ENCODE assay signal across 8 mouse cellular contexts in genomic region chr9:122351303-122352024, GRCm38 (mm10). TPM values are rescaled to one million over a fixed set of nuclear protein-coding genes. Genes with fewer than 3 reads are reported as not detected.
DNase-seq lines count a peak whose midpoint lies in the region; ATAC-seq and TF ChIP-seq lines count a peak whose summit lies in the region.

Gene Abhd5 (plus strand): TSS chr9:122351608.

- intact Hi-C loops in heart, postnatal 36 days (cut with DNase I): loop anchor here (2.0 kb wide), 2 partner anchors 39 to 105 kb away; no protein-coding TSS in a partner anchor

- peak; percentile 97 for ATAC-seq in forebrain, embryonic 16.5 days
- peak; percentile 97 for ATAC-seq in lung, embryonic 14.5 days (ENCODE audit: insufficient read depth)

- H3K27ac ChIP-seq in ES-E14 (ENCODE audit: insufficient read depth, low read depth, low read length, poor library complexity, severe bottlenecking): no peak within 1 kb of the TSS
- H3K27ac ChIP-seq in forebrain, embryonic 16.5 days (ENCODE audit: low read length): no peak within 1 kb of the TSS; the same call in 1 of the 2 replicates
- H3K27ac ChIP-seq in layer of hippocampus, adult 2 months: peak within 1 kb of the TSS; percentile 94
- H3K27ac ChIP-seq in lung, embryonic 14.5 days (ENCODE audit: low read depth): peak within 1 kb of the TSS; percentile 24; the same call in 1 of the 2 replicates
- peak within 1 kb of the TSS; percentile 94 for H3K27ac ChIP-seq in olfactory bulb, adult 2 months (ENCODE audit: insufficient read depth, low read depth, low read length)
- H3K27ac ChIP-seq in thymus, adult 2 months (ENCODE audit: control insufficient read depth, insufficient read depth, low read length): no peak within 1 kb of the TSS

- no peaks in the 10 kb centered on the region for H3K27me3 ChIP-seq in forebrain, embryonic 16.5 days (replicated peaks; ENCODE audit: control insufficient read depth, insufficient read depth, low read length)
- H3K27me3 ChIP-seq in lung, embryonic 14.5 days (ENCODE audit: insufficient read depth, low read length): no peaks in the 10 kb centered on the region
- H3K27me3 ChIP-seq in thymus, adult 2 months (ENCODE audit: control insufficient read depth, insufficient read depth, low read length): peaks cover 8% of the 10 kb centered on the region; the same call in 1 of the 2 replicates

- in situ Hi-C loops in ES-E14 (cut with MboI; ENCODE audit: low sequenced_read_pairs in 2 of 2, unreplicated experiment in 2 of 2): no loop called here

- no peaks in the 10 kb centered on the region for H3K36me3 ChIP-seq in ES-E14 (ENCODE audit: control insufficient read depth, insufficient read depth, low read length, poor library complexity, severe bottlenecking)
- H3K36me3 ChIP-seq in forebrain, embryonic 16.5 days (ENCODE audit: control insufficient read depth, insufficient read depth): no peaks in the 10 kb centered on the region
- no peaks in the 10 kb centered on the region for H3K36me3 ChIP-seq in lung, embryonic 14.5 days (ENCODE audit: insufficient read depth)
- no peaks in the 10 kb centered on the region for H3K36me3 ChIP-seq in thymus, adult 2 months (ENCODE audit: control insufficient read depth, insufficient read depth, low read length)

- no peaks in the 10 kb centered on the region for H3K9me3 ChIP-seq in ES-E14 (ENCODE audit: control insufficient read depth, insufficient read depth, low read depth, low read length)
- H3K9me3 ChIP-seq in forebrain, embryonic 16.5 days (ENCODE audit: control insufficient read depth, low read length): no peaks in the 10 kb centered on the region
- no peaks in the 10 kb centered on the region for H3K9me3 ChIP-seq in lung, embryonic 14.5 days (ENCODE audit: low read depth, low read length)

- H3K4me2 ChIP-seq in forebrain, embryonic 16.5 days (ENCODE audit: low read length): peak within 1 kb of the TSS; percentile 71
- H3K4me2 ChIP-seq in lung, embryonic 14.5 days: peak within 1 kb of the TSS; percentile 71

- peaks cover 0 to 4% of the 10 kb centered on the region in 2 experiments; a peak in 1 of 4 replicates for H3K4me1 ChIP-seq in ES-E14 (ENCODE audit: control insufficient read depth in 2 of 2, insufficient read depth in 2 of 2, low read length in 2 of 2, poor library complexity in 1 of 2)
- peaks cover 3% of the 10 kb centered on the region; the same call in 1 of the 2 replicates for H3K4me1 ChIP-seq in forebrain, embryonic 16.5 days (replicated peaks; ENCODE audit: control insufficient read depth, insufficient read depth, low read length)
- no peaks in the 10 kb centered on the region for H3K4me1 ChIP-seq in lung, embryonic 14.5 days (ENCODE audit: insufficient read depth)
- peaks cover 6% of the 10 kb centered on the region; the same call in 1 of the 2 replicates for H3K4me1 ChIP-seq in olfactory bulb, adult 2 months (ENCODE audit: control insufficient read depth, insufficient read depth, low read length)
- peaks cover 3% of the 10 kb centered on the region; the same call in 1 of the 2 replicates for H3K4me1 ChIP-seq in thymus, adult 2 months (replicated peaks; ENCODE audit: control insufficient read depth, insufficient read depth, low read length)

- TF ChIP-seq POLR2A in olfactory bulb, adult 2 months (IDR thresholded peaks at IDR 0.05; ENCODE audit: insufficient read depth, low read depth, low read length): peak; percentile 90
- peak; percentile 63 for TF ChIP-seq POLR2A in thymus, adult 2 months (IDR thresholded peaks at IDR 0.05; ENCODE audit: control insufficient read depth, extremely low read depth, insufficient read depth, low read length, poor library complexity)

- under 1% methylated on average over 82 of the region's 84 CpGs for WGBS in forebrain, embryonic 16.5 days
- WGBS in lung, embryonic 14.5 days: under 1% methylated on average over 81 of the region's 84 CpGs
- WGBS in olfactory bulb, adult 2 months: under 1% methylated on average over 82 of the region's 84 CpGs
- WGBS in thymus, adult 2 months: 2% methylated on average over 84 of the region's 84 CpGs

- DNase-seq in ES-E14 (ENCODE audit: low read depth, low spot score): peak; percentile 82
- DNase-seq in cerebellum, adult 11-12 months: peak; percentile 94
- peak; percentile 98 to 99 for DNase-seq in heart, postnatal 36 days
- DNase-seq in layer of hippocampus, adult 2 months (ENCODE audit: low spot score in 2 of 2): peak; percentile 92 to 93
- peak; percentile 97 for DNase-seq in lung, embryonic 14.5 days
- peak; percentile 83 for DNase-seq in thymus, adult 2 months

- H3K9ac ChIP-seq in ES-E14 (ENCODE audit: insufficient read depth, low read depth, low read length, poor library complexity, severe bottlenecking): peak within 1 kb of the TSS; percentile 87
- peak within 1 kb of the TSS; percentile 83 for H3K9ac ChIP-seq in forebrain, embryonic 16.5 days (replicated peaks; ENCODE audit: low read depth, low read length)
- H3K9ac ChIP-seq in lung, embryonic 14.5 days: peak within 1 kb of the TSS; percentile 82

- peak; percentile 77 for TF ChIP-seq CTCF in layer of hippocampus, adult 2 months (conservative IDR thresholded peaks at IDR 0.05)
- peak; percentile 38; the same call in 1 of the 2 replicates for TF ChIP-seq CTCF in lung, embryonic 14.5 days (IDR thresholded peaks at IDR 0.05; ENCODE audit: low read depth)
- peak; percentile 15; the same call in 1 of the 2 replicates for TF ChIP-seq CTCF in olfactory bulb, adult 2 months (IDR thresholded peaks at IDR 0.05; ENCODE audit: insufficient read depth, low read depth, low read length)
- TF ChIP-seq CTCF in thymus, adult 2 months (IDR thresholded peaks at IDR 0.05; ENCODE audit: borderline replicate concordance, control insufficient read depth, extremely low read depth, insufficient read depth, low read length, poor library complexity): peak; percentile 78; the same call in 1 of the 2 replicates

- peak within 1 kb of the TSS; percentile 52 to 77 for H3K4me3 ChIP-seq in ES-E14 (ENCODE audit: insufficient read depth in 1 of 2, low read depth in 1 of 2, low read length in 2 of 2, poor library complexity in 1 of 2, severe bottlenecking in 1 of 2)
- peak within 1 kb of the TSS; percentile 81 for H3K4me3 ChIP-seq in forebrain, embryonic 16.5 days (replicated peaks; ENCODE audit: low read length)
- H3K4me3 ChIP-seq in layer of hippocampus, adult 2 months: peak within 1 kb of the TSS; percentile 83
- H3K4me3 ChIP-seq in lung, embryonic 14.5 days (ENCODE audit: low read depth, low read length): peak within 1 kb of the TSS; percentile 75
- H3K4me3 ChIP-seq in olfactory bulb, adult 2 months (ENCODE audit: insufficient read depth, low read depth, low read length): peak within 1 kb of the TSS; percentile 60
- H3K4me3 ChIP-seq in thymus, adult 2 months (ENCODE audit: control insufficient read depth, insufficient read depth, low read length): peak within 1 kb of the TSS; percentile 66

TF ChIP-seq in ES-E14, 5 proteins besides CTCF, POLR2A, EP300 and RAD21:
- TF ChIP-seq HCFC1 (IDR thresholded peaks at IDR 0.05; ENCODE audit: borderline replicate concordance, insufficient read depth, low read length) (peak; percentile 53; the same call in 1 of the 2 replicates), MAFK (IDR thresholded peaks at IDR 0.05; ENCODE audit: insufficient read depth, low read depth, low read length) (no peak), ZC3H11A (IDR thresholded peaks at IDR 0.05; ENCODE audit: borderline replicate concordance, low read depth, low read length) (no peak), CHD2 (IDR thresholded peaks at IDR 0.05; ENCODE audit: low read depth, low read length) (no peak), ZNF384 (IDR thresholded peaks at IDR 0.05; ENCODE audit: low read depth, low read length) (no peak)

RNA-seq across cellular contexts. Expression of gene Abhd5, which starts in this region (rescaled TPM):
- 12.1 and 14.8 TPM in 2 replicates for total RNA-seq in ES-E14 (2012; rRNA removed)
- 23.0 and 27.4 TPM in 2 replicates for polyA plus RNA-seq in forebrain, embryonic 16.5 days (2015; fragmentation: Nextera tagmentation; extraction: Ambion mirVana)
- total RNA-seq in heart, postnatal 36 days (2021): 10 to 100 TPM; 57.9 to 67.5 TPM
- 10 to 100 TPM; 17.5 to 18.8 TPM for total RNA-seq in layer of hippocampus, adult 2 months (2021)
- polyA plus RNA-seq in lung, embryonic 14.5 days (2014; fragmentation: Nextera tagmentation; extraction: Ambion mirVana): 25.6 and 25.9 TPM in 2 replicates
- not detected in 2 replicates for polyA plus RNA-seq in olfactory bulb, adult 2 months (2012; ENCODE audit: insufficient read depth, insufficient read length, low replicate concordance, missing spikeins)
- polyA plus RNA-seq in thymus, adult 2 months (2012; rRNA removed): 10.2 and 12.4 TPM in 2 replicates

Comparison
In these comparisons a context has a peak if more than half of its experiments do, and no peak if none do; other contexts are left out.
1. RNA of gene Abhd5 (polyA plus RNA-seq): 25.6 to 25.9 TPM in lung, embryonic 14.5 days, 23.0 to 27.4 TPM in forebrain, embryonic 16.5 days and 10.2 to 12.4 TPM in thymus, adult 2 months; not detected in olfactory bulb, adult 2 months; every median in the first group is over 10 times any median in the second.
2. H3K27ac ChIP-seq: peak in layer of hippocampus, adult 2 months (single experiment), lung, embryonic 14.5 days (single experiment) and olfactory bulb, adult 2 months (single experiment); none in ES-E14 (single experiment), forebrain, embryonic 16.5 days (single experiment) and thymus, adult 2 months (single experiment).
3. CTCF ChIP-seq: peak in every context shown above with its lines; median percentile 78 in thymus, adult 2 months; 77 in layer of hippocampus, adult 2 months; 38 in lung, embryonic 14.5 days; 15 in olfactory bulb, adult 2 months.
4. Peak in every context shown above with its lines, with median percentiles within 50 percentile points of each other: DNase-seq, H3K4me3 ChIP-seq and H3K9ac ChIP-seq.